Mouse (Mus musculus): ENCODE measurements around the gene Scaf4. TPM values are rescaled to one million over a fixed set of nuclear protein-coding genes. Genes with fewer than 3 reads are reported as not detected.

Scaf4 gene
- polyA plus RNA-seq, 1 experiment: 51.8 TPM

- TF ChIP-seq CTCF (IDR thresholded peaks at IDR 0.05; ENCODE audit: insufficient read depth, low read length) (no peak), POLR2A (IDR thresholded peaks at IDR 0.05; ENCODE audit: borderline replicate concordance, extremely low read depth, low read depth, low read length) (no peak)
- H3K4me3 ChIP-seq (replicated peaks; ENCODE audit: extremely low read depth, low read depth, low read length): no peak overlapping the region
- WGBS: 93% methylated on average over 3 of the region's 3 CpGs
- H3K4me1 ChIP-seq (ENCODE audit: control insufficient read depth, insufficient read depth, low read length): no peaks in the 10 kb centered on the region
- no peak for DNase-seq
These were observed 105.9 kb downstream of the Scaf4 start for GRCm38 (mm10) chr16:90178404-90178803.

- no peak for DNase-seq
- no peak for TF ChIP-seq POLR2A (IDR thresholded peaks at IDR 0.05; ENCODE audit: borderline replicate concordance, extremely low read depth, low read depth, low read length)
- TF ChIP-seq CTCF (IDR thresholded peaks at IDR 0.05; ENCODE audit: insufficient read depth, low read length): no peak
- Histone ChIP-seq H3K4me1 (ENCODE audit: control insufficient read depth, insufficient read depth, low read length) (no peaks in the 10 kb centered on the region), H3K4me3 (replicated peaks; ENCODE audit: extremely low read depth, low read depth, low read length) (no peak overlapping the region)
- 47% methylated on average over 8 of the region's 8 CpGs for WGBS
These were observed 106.9 kb downstream of the Scaf4 start for GRCm38 (mm10) chr16:90177425-90177824.

- Histone ChIP-seq H3K4me3 (replicated peaks; ENCODE audit: extremely low read depth, low read depth, low read length) (no peak overlapping the region), H3K4me1 (ENCODE audit: control insufficient read depth, insufficient read depth, low read length) (no peaks in the 10 kb centered on the region)
- TF ChIP-seq POLR2A (IDR thresholded peaks at IDR 0.05; ENCODE audit: borderline replicate concordance, extremely low read depth, low read depth, low read length) (no peak), CTCF (IDR thresholded peaks at IDR 0.05; ENCODE audit: insufficient read depth, low read length) (no peak)
- DNase-seq: no peak
- 40% methylated on average over 10 of the region's 10 CpGs for WGBS
These were observed 107.8 kb downstream of the Scaf4 start for GRCm38 (mm10) chr16:90176472-90176871.

Other genes with a start within 250 kb of the Scaf4 start
- 7.1 and 14.6 TPM in 2 replicates for gene Tiam1, start 140.7 kb downstream of the Scaf4 start, polyA plus RNA-seq (2012; rRNA removed)
- gene Sod1, start 63.7 kb downstream of the Scaf4 start, polyA plus RNA-seq (2012; rRNA removed): 547 and 549 TPM in 2 replicates
- 4.3 and 5.3 TPM in 2 replicates for gene Hunk, start 101.5 kb upstream of the Scaf4 start, polyA plus RNA-seq (2012; rRNA removed)